Mouse (Mus musculus) spleen, adult 12 weeks (tissue): ENCODE data around the gene Magea3.
"Not testable (repeated sequence)": the region's sequence is repeated elsewhere in the genome, so short reads cannot be mapped to it uniquely, and the experiment has no call there.

ENCODE experiments used
- DNase-seq: peaks from one replicate; pipeline ENCODE4 v3.0.0; 2022; ENCODE audit warnings: low spot score

Gene Magea3

GRCm38 (mm10) chrX:154949405-154949804 is at the start of gene Magea3:
Gene Magea3, minus strand, starts transcription at chrX:154949505.
- not testable (repeated sequence) for DNase-seq

- DNase-seq: not testable (repeated sequence)
Measured at GRCm38 (mm10) chrX:154995750-154996149, 46.4 kb upstream of the Magea3 start, which contains the start of gene Magea8. Gene Magea8, minus strand, starts transcription at chrX:154995850.

GRCm38 (mm10) chrX:154935887-154936286 is 13.4 kb downstream of the Magea3 start, which contains the start of gene Magea6:
Gene Magea6, minus strand, starts transcription at chrX:154935987.
- DNase-seq: not testable (repeated sequence)
